Mouse (Mus musculus): Measurements from ENCODE around the gene Ethe1. TPM values are rescaled to one million over a fixed set of nuclear protein-coding genes. Genes with fewer than 3 reads are reported as not detected.
A peak's percentile ranks its signal among the peaks of the same experiment; 100 is the strongest.

The Ethe1 gene
- total and polyA plus RNA-seq, 3 experiments = 21.0 to 33.3 TPM; not detected in 1

DNA sequence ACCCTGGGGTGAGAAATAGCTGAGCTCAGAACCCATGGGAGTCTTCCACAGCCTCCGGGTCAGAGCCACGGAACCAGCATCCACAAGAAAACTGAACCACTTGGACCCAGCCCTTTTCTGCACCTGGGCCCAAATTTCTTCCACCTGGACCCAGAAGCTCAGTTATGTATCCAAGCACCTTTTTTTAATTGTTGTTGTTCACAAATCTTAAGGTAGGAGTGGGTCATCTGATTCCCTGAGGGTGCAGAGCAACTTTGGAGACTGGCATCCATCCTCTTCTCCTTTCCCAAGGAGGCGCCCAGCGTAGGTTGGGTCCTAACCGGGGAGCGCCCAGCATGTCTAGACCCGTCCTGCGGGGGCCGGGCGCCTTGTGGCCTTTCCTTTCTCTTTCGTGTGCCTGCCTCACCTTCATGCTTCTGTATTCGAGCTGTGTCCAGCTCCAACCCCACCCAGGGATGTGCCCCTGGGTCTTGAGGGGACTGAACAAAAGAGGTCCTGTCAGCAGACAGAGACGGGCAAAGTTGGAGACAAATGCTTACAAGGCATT is 41.2 kb upstream of the Ethe1 start, which contains the start of the genes Pinlyp and Xrcc1:
Gene Pinlyp, minus strand, starts transcription at position 51 of the 547 bp plus-strand sequence.
Gene Xrcc1, plus strand, starts transcription at position 222 of the 547 bp plus-strand sequence.
- H3K9ac ChIP-seq (ENCODE audit: control insufficient read depth, low read depth, low read length, poor library complexity, severe bottlenecking) = peak within 1 kb of the TSS; percentile 96
- peak within 1 kb of the TSS; percentile 65 for H3K27ac ChIP-seq (ENCODE audit: control insufficient read depth, low read depth, low read length)
- no peaks in the 10 kb centered on the region; a peak in 1 of 4 replicates for H3K36me3 ChIP-seq (ENCODE audit: control insufficient read depth in 1 of 2, insufficient read depth in 2 of 2, low read length in 2 of 2)
- DNase-seq (ENCODE audit: low read depth, low spot score) = no peak
- TF ChIP-seq TCF12 (IDR thresholded peaks at IDR 0.05; ENCODE audit: low read depth, low read length) (no peak), ZNF384 (IDR thresholded peaks at IDR 0.05; ENCODE audit: low read depth, low read length) (no peak), POLR2A (IDR thresholded peaks at IDR 0.05; ENCODE audit: control insufficient read depth in 1 of 2, insufficient read depth in 1 of 2, low read depth in 1 of 2, low read length in 2 of 2, poor library complexity in 1 of 2) (0 out of 4 replicates have a peak, but pooled peaks of 1 of the 2 experiments have one; percentile 13)
- peak within 1 kb of the TSS; percentile 84 to 93 for H3K4me3 ChIP-seq (ENCODE audit: control insufficient read depth in 1 of 2, insufficient read depth in 1 of 2, low read depth in 2 of 2, low read length in 2 of 2)
- H3K79me2 ChIP-seq (ENCODE audit: control insufficient read depth, insufficient read depth, low read length, poor library complexity) = peaks cover 9% of the 10 kb centered on the region
- peaks cover 0 to 9% of the 10 kb centered on the region in 2 experiments; a peak in 2 of 4 replicates for H3K4me1 ChIP-seq (ENCODE audit: control insufficient read depth in 1 of 2, insufficient read depth in 2 of 2, low read length in 2 of 2)
- H3K9me3 ChIP-seq (replicated peaks; ENCODE audit: insufficient read depth, low read length) = no peaks in the 10 kb centered on the region
- H3K27me3 ChIP-seq (ENCODE audit: control insufficient read depth in 1 of 2, insufficient read depth in 2 of 2, low read length in 2 of 2) = no peaks in the 10 kb centered on the region

DNA sequence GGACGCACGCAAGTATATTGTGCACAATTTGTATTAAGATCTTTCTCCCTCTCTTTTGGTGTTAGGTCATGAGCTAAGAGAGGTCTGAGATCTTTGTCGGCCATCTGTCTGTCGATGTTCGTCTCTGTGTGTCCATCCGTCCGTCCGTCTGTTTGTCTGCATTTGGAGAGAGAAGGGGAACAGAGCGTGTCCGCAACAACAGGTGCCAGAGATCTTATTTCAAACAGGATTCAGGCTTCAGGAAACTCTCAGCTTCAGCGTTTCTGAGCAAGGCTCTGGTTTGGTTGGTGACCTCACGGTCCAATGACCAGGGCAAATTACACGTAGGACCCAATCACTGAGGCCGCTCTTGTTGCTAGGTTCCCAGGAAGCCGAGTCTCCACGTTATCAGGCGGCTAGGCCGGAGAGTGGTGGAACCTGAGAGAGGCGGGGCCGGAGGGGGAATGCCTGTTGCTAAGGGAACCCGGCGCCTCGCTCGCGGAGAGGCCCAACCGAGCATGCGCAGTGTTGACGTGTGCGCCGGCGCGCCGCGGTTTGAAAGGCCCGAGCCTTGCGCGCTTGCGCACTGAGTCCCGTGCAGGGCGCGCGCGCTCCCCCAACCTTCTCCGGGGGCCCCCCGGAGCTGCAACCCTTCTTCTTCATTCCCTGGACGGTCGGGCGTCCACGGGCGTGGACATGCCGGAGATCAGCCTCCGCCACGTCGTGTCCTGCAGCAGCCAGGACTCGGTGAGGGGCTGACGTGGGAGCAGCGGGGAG is 40.5 kb upstream of the Ethe1 start:
- Histone ChIP-seq H3K27ac (ENCODE audit: control insufficient read depth, low read depth, low read length) (peak overlapping the region; percentile 65), H3K4me3 (ENCODE audit: control insufficient read depth in 1 of 2, insufficient read depth in 1 of 2, low read depth in 2 of 2, low read length in 2 of 2) (peak overlapping the region; percentile 84 to 93), H3K36me3 (ENCODE audit: control insufficient read depth in 1 of 2, insufficient read depth in 2 of 2, low read length in 2 of 2) (no peaks in the 10 kb centered on the region; a peak in 1 of 4 replicates), H3K4me1 (ENCODE audit: control insufficient read depth in 1 of 2, insufficient read depth in 2 of 2, low read length in 2 of 2) (peaks cover 0 to 9% of the 10 kb centered on the region in 2 experiments; a peak in 2 of 4 replicates), H3K9me3 (replicated peaks; ENCODE audit: insufficient read depth, low read length) (no peaks in the 10 kb centered on the region), H3K27me3 (ENCODE audit: control insufficient read depth in 1 of 2, insufficient read depth in 2 of 2, low read length in 2 of 2) (no peaks in the 10 kb centered on the region), H3K79me2 (ENCODE audit: control insufficient read depth, insufficient read depth, low read length, poor library complexity) (peaks cover 9% of the 10 kb centered on the region), H3K9ac (ENCODE audit: control insufficient read depth, low read depth, low read length, poor library complexity, severe bottlenecking) (peak overlapping the region; percentile 96)
- DNase-seq (ENCODE audit: low read depth, low spot score) = peak; percentile 99
- TF ChIP-seq CHD1 (IDR thresholded peaks at IDR 0.05; ENCODE audit: low read depth, low read length) (no peak), MAFK (IDR thresholded peaks at IDR 0.05; ENCODE audit: borderline replicate concordance, low read depth, low read length) (no peak), UBTF (IDR thresholded peaks at IDR 0.05; ENCODE audit: borderline replicate concordance, insufficient read depth, low read depth, low read length) (no peak), MAX (IDR thresholded peaks at IDR 0.05; ENCODE audit: low read length) (peak; percentile 46; the same call in 1 of the 2 replicates), USF1 (IDR thresholded peaks at IDR 0.05; ENCODE audit: low read depth, low read length) (peak; percentile 29; the same call in 1 of the 2 replicates), CTCF (IDR thresholded peaks at IDR 0.05 in 2 of 3, conservative IDR thresholded peaks at IDR 0.05 in 1 of 3; ENCODE audit: control insufficient read depth in 1 of 3, insufficient read depth in 1 of 3, low read depth in 2 of 3, low read length in 3 of 3, poor library complexity in 1 of 3, severe bottlenecking in 1 of 3) (no peak), NELFE (IDR thresholded peaks at IDR 0.05; ENCODE audit: low read depth, low read length) (peak; percentile 69), MYB (IDR thresholded peaks at IDR 0.05; ENCODE audit: low read depth, low read length) (no peak), RCOR1 (IDR thresholded peaks at IDR 0.05; ENCODE audit: low read depth, low read length) (0 out of 2 replicates have a peak, but pooled peaks have one; percentile 34), RAD21 (IDR thresholded peaks at IDR 0.05; ENCODE audit: low read depth, low read length) (no peak), TAL1 (IDR thresholded peaks at IDR 0.05; ENCODE audit: low read length) (no peak; the same call in 1 of the 2 replicates), ELF1 (IDR thresholded peaks at IDR 0.05; ENCODE audit: low read depth, low read length) (peak; percentile 88), GABPA (IDR thresholded peaks at IDR 0.05; ENCODE audit: low read depth, low read length) (no peak), POLR2AphosphoS2 (IDR thresholded peaks at IDR 0.05; ENCODE audit: low read length) (no peak), GATA1 (IDR thresholded peaks at IDR 0.05; ENCODE audit: low read depth, low read length) (peak; percentile 81), MYC (IDR thresholded peaks at IDR 0.05; ENCODE audit: low read depth, low read length) (peak; percentile 35; the same call in 1 of the 2 replicates), MAZ (IDR thresholded peaks at IDR 0.05; ENCODE audit: low read depth, low read length) (peak; percentile 86; the same call in 1 of the 2 replicates), NRF1 (IDR thresholded peaks at IDR 0.05; ENCODE audit: insufficient read depth, low read depth, low read length, poor library complexity, severe bottlenecking) (peak; percentile 96), ZC3H11A (IDR thresholded peaks at IDR 0.05; ENCODE audit: low read depth, low read length) (no peak), ZMIZ1 (IDR thresholded peaks at IDR 0.05; ENCODE audit: low read depth, low read length) (peak; percentile 66), ZNF384 (IDR thresholded peaks at IDR 0.05; ENCODE audit: low read depth, low read length) (no peak), TBP (IDR thresholded peaks at IDR 0.05; ENCODE audit: low read depth, low read length) (no peak), POLR2AphosphoS5 (IDR thresholded peaks at IDR 0.05; ENCODE audit: borderline replicate concordance, low read depth, low read length) (no peak), MXI1 (IDR thresholded peaks at IDR 0.05; ENCODE audit: low read depth, low read length) (peak; percentile 96), ZKSCAN1 (IDR thresholded peaks at IDR 0.05; ENCODE audit: low read depth, low read length) (no peak), SMC3 (IDR thresholded peaks at IDR 0.05; ENCODE audit: low read depth, low read length) (no peak), TCF12 (IDR thresholded peaks at IDR 0.05; ENCODE audit: low read depth, low read length) (peak; percentile 35), JUND (IDR thresholded peaks at IDR 0.05; ENCODE audit: low read depth, low read length) (no peak)

Data from MEL (cell line).